Mouse (Mus musculus) neutrophil, adult 5-6 weeks (primary cell): ENCODE results near the gene Bcl10. TPM values are rescaled to one million over a fixed set of nuclear protein-coding genes. Genes with fewer than 3 reads are reported as not detected.

Experiments
- ATAC-seq: fragments of 151-379, 151-347 bp; 2 replicates; pipeline ENCODE4 v1.8.0; 2017; ENCODE audit warnings: mild to moderate bottlenecking, moderate TSS enrichment; ENCODE audit not compliant: insufficient number of reproducible peaks, poor library complexity, low FRiP score, severe bottlenecking; ENCODE audit errors: extremely low read depth
- total RNA-seq: library from RNA; stranded (forward); fragments of 200-1000 nt; gene quantifications from 2 replicates; pipeline ENCODE4 v1.2.3, GENCODE M21; 2017

Bcl10 gene
- total RNA-seq, 1 experiment from 2014 or later: 152 TPM

DNA sequence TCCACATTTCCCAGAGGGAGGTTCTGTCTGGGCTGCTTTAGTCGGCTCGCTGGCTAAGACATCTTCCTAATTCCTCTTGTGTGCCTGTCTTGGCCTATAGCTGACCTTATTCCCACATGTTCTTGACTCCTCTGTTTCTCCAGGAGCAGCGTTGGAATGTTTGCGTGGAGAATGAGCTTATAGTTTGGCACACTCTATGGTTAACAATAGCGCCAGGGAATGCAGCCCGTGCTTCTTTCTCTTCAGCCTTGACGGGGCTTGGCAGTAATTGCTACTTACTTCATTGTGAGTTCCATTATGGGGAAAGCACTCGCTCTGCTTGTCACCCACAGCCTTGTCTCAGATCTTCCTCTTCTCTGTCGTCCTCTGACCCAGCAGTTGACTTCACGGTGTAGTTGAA is 48.9 kb downstream of the Bcl10 start:
- ATAC-seq: no peak

DNA sequence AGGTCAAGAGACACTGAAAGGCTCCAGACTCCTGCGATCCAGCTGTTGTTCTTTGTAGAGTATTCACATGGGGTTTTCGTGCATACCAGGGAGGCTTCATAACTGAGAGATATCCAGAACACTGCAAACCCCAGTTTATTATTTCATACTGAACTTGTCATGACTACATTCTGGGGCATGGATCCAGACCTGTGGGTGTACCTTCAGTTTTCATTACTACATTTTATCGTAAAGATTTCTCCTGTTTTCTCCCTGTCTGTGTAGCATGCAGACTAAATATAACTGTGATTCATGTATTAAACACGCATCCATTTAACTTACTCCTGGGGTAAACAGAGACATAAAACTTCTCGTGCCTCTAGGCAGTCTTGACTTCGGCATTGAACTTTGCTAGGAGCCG is 52.4 kb downstream of the Bcl10 start:
- no peak for ATAC-seq

Other genes starting within 250 kb of the Bcl10 start
- gene Ddah1, start 164.1 kb upstream of the Bcl10 start, total RNA-seq: not detected in 2 replicates
- gene 2410004B18Rik, start 15.2 kb downstream of the Bcl10 start, total RNA-seq: 45.2 and 50.5 TPM in 2 replicates
- 0.12 and 0.35 TPM in 2 replicates for gene Syde2, start 65.1 kb downstream of the Bcl10 start, total RNA-seq
- gene Wdr63, start 185.3 kb downstream of the Bcl10 start, total RNA-seq: not detected in 2 replicates
- 2.8 and 5.6 TPM in 2 replicates for gene Mcoln3, start 194.6 kb downstream of the Bcl10 start, total RNA-seq
- gene Mcoln2, start 227.0 kb downstream of the Bcl10 start, total RNA-seq: 41.9 and 53.3 TPM in 2 replicates